Mouse (Mus musculus) liver, adult 2 months (tissue): Measurements from ENCODE around the gene Zfp941.

ENCODE experiments used
- CTCF ChIP-seq: fragments of 200-500 bp; IDR thresholded peaks from 2 replicates; pipeline ENCODE4 v1.5.1; 2011; ENCODE audit warnings: low read depth, low read length, control low read depth
- POLR2A ChIP-seq: fragments of 200-500 bp; IDR thresholded peaks from 2 replicates; pipeline ENCODE4 v1.6.1; 2011; ENCODE audit warnings: low read length, control low read depth; ENCODE audit not compliant: insufficient read depth; ENCODE audit errors: extremely low read depth

GRCm38 (mm10) chr7:140802629-140803028 is 19.3 kb downstream of the Zfp941 start:
- TF ChIP-seq POLR2A (no peak), CTCF (no peak)
